Mouse (Mus musculus): ENCODE measurements around the gene H13. TPM values are rescaled to one million over a fixed set of nuclear protein-coding genes. Genes with fewer than 3 reads are reported as not detected.

Gene H13
- polyA plus RNA-seq, 1 experiment from 2014 or later = 81.7 TPM

GRCm38 (mm10) chr2:152703596-152704255 is 34.5 kb downstream of the H13 start:
- peaks cover 14% of the 10 kb centered on the region for H3K4me1 ChIP-seq (ENCODE audit: control insufficient read depth, insufficient read depth, low read length)
- H3K27ac ChIP-seq (ENCODE audit: low read length) = no peak overlapping the region
- H3K4me2 ChIP-seq (ENCODE audit: low read depth, low read length) = no peak overlapping the region
- no peak for ATAC-seq (replicated peaks; ENCODE audit: extremely low read depth, insufficient read depth, low FRiP score)
- WGBS = 91% methylated on average over 21 of the region's 21 CpGs
- H3K4me3 ChIP-seq (ENCODE audit: low read length) = no peak overlapping the region
- peaks cover 49% of the 10 kb centered on the region for H3K36me3 ChIP-seq (ENCODE audit: control insufficient read depth, insufficient read depth)
- H3K9me3 ChIP-seq (replicated peaks; ENCODE audit: control insufficient read depth, low read length) = peaks cover 2% of the 10 kb centered on the region; the same call in 1 of the 2 replicates
- no peaks in the 10 kb centered on the region for H3K27me3 ChIP-seq (ENCODE audit: control insufficient read depth, insufficient read depth, low read length)
- no peak overlapping the region for H3K9ac ChIP-seq (ENCODE audit: low read length)

GRCm38 (mm10) chr2:152704256-152704605 is 35.0 kb downstream of the H13 start:
- peaks cover 2% of the 10 kb centered on the region; the same call in 1 of the 2 replicates for H3K9me3 ChIP-seq (replicated peaks; ENCODE audit: control insufficient read depth, low read length)
- 75% methylated on average over 5 of the region's 5 CpGs for WGBS
- no peaks in the 10 kb centered on the region for H3K27me3 ChIP-seq (ENCODE audit: control insufficient read depth, insufficient read depth, low read length)
- no peak overlapping the region for H3K9ac ChIP-seq (ENCODE audit: low read length)
- peaks cover 14% of the 10 kb centered on the region for H3K4me1 ChIP-seq (ENCODE audit: control insufficient read depth, insufficient read depth, low read length)
- peaks cover 49% of the 10 kb centered on the region for H3K36me3 ChIP-seq (ENCODE audit: control insufficient read depth, insufficient read depth)
- H3K4me2 ChIP-seq (ENCODE audit: low read depth, low read length) = no peak overlapping the region
- no peak overlapping the region for H3K27ac ChIP-seq (ENCODE audit: low read length)
- H3K4me3 ChIP-seq (ENCODE audit: low read length) = no peak overlapping the region
- no peak for ATAC-seq (replicated peaks; ENCODE audit: extremely low read depth, insufficient read depth, low FRiP score)

- ATAC-seq (replicated peaks; ENCODE audit: extremely low read depth, insufficient read depth, low FRiP score) = no peak
- no peak overlapping the region for H3K4me2 ChIP-seq (ENCODE audit: low read depth, low read length)
- no peaks in the 10 kb centered on the region for H3K27me3 ChIP-seq (ENCODE audit: control insufficient read depth, insufficient read depth, low read length)
- 89% methylated on average over 14 of the region's 14 CpGs for WGBS
- peaks cover 2% of the 10 kb centered on the region; the same call in 1 of the 2 replicates for H3K9me3 ChIP-seq (replicated peaks; ENCODE audit: control insufficient read depth, low read length)
- H3K9ac ChIP-seq (ENCODE audit: low read length) = no peak overlapping the region; the same call in 1 of the 2 replicates
- peaks cover 49% of the 10 kb centered on the region for H3K36me3 ChIP-seq (ENCODE audit: control insufficient read depth, insufficient read depth)
- H3K27ac ChIP-seq (ENCODE audit: low read length) = peak overlapping the region; percentile 96; the same call in 1 of the 2 replicates
- peaks cover 14% of the 10 kb centered on the region for H3K4me1 ChIP-seq (ENCODE audit: control insufficient read depth, insufficient read depth, low read length)
- H3K4me3 ChIP-seq (ENCODE audit: low read length) = no peak overlapping the region
Observed at GRCm38 (mm10) chr2:152704811-152705370, 35.6 kb downstream of the H13 start.

GRCm38 (mm10) chr2:152705993-152706571 is 36.8 kb downstream of the H13 start:
- Histone ChIP-seq H3K4me3 (ENCODE audit: low read length) (no peak overlapping the region), H3K27me3 (ENCODE audit: control insufficient read depth, insufficient read depth, low read length) (no peaks in the 10 kb centered on the region), H3K9me3 (replicated peaks; ENCODE audit: control insufficient read depth, low read length) (peaks cover 2% of the 10 kb centered on the region; the same call in 1 of the 2 replicates), H3K36me3 (ENCODE audit: control insufficient read depth, insufficient read depth) (peaks cover 39% of the 10 kb centered on the region), H3K9ac (ENCODE audit: low read length) (no peak overlapping the region), H3K4me1 (ENCODE audit: control insufficient read depth, insufficient read depth, low read length) (peaks cover 14% of the 10 kb centered on the region), H3K27ac (ENCODE audit: low read length) (peak overlapping the region; percentile 96), H3K4me2 (ENCODE audit: low read depth, low read length) (no peak overlapping the region)
- 0 out of 2 replicates have a peak, but pooled peaks have one; percentile 9 for ATAC-seq (replicated peaks; ENCODE audit: extremely low read depth, insufficient read depth, low FRiP score)
- WGBS = 66% methylated on average over 22 of the region's 22 CpGs

- Histone ChIP-seq H3K9me3 (replicated peaks; ENCODE audit: control insufficient read depth, low read length) (no peaks in the 10 kb centered on the region), H3K4me3 (ENCODE audit: low read length) (peak overlapping the region; percentile 62), H3K27ac (ENCODE audit: low read length) (peak overlapping the region; percentile 96), H3K27me3 (ENCODE audit: control insufficient read depth, insufficient read depth, low read length) (no peaks in the 10 kb centered on the region), H3K4me1 (ENCODE audit: control insufficient read depth, insufficient read depth, low read length) (peaks cover 14% of the 10 kb centered on the region), H3K4me2 (ENCODE audit: low read depth, low read length) (peak overlapping the region; percentile 80), H3K36me3 (ENCODE audit: control insufficient read depth, insufficient read depth) (peaks cover 28% of the 10 kb centered on the region), H3K9ac (ENCODE audit: low read length) (peak overlapping the region; percentile 87)
- no peak for ATAC-seq (replicated peaks; ENCODE audit: extremely low read depth, insufficient read depth, low FRiP score)
- 9% methylated on average over 7 of the region's 7 CpGs for WGBS
Observed at GRCm38 (mm10) chr2:152707186-152707585, 37.9 kb downstream of the H13 start.

GRCm38 (mm10) chr2:152707627-152708026 is 38.4 kb downstream of the H13 start:
- Histone ChIP-seq H3K9me3 (replicated peaks; ENCODE audit: control insufficient read depth, low read length) (no peaks in the 10 kb centered on the region), H3K4me3 (ENCODE audit: low read length) (peak overlapping the region; percentile 62), H3K4me1 (ENCODE audit: control insufficient read depth, insufficient read depth, low read length) (peaks cover 14% of the 10 kb centered on the region), H3K27ac (ENCODE audit: low read length) (peak overlapping the region; percentile 96), H3K36me3 (ENCODE audit: control insufficient read depth, insufficient read depth) (peaks cover 24% of the 10 kb centered on the region), H3K4me2 (ENCODE audit: low read depth, low read length) (peak overlapping the region; percentile 80), H3K27me3 (ENCODE audit: control insufficient read depth, insufficient read depth, low read length) (no peaks in the 10 kb centered on the region), H3K9ac (ENCODE audit: low read length) (peak overlapping the region; percentile 87)
- peak; percentile 96 for ATAC-seq (replicated peaks; ENCODE audit: extremely low read depth, insufficient read depth, low FRiP score)
- WGBS = 6% methylated on average over 31 of the region's 31 CpGs

- Histone ChIP-seq H3K9me3 (replicated peaks; ENCODE audit: control insufficient read depth, low read length) (no peaks in the 10 kb centered on the region), H3K27ac (ENCODE audit: low read length) (no peak overlapping the region), H3K27me3 (ENCODE audit: control insufficient read depth, insufficient read depth, low read length) (no peaks in the 10 kb centered on the region), H3K36me3 (ENCODE audit: control insufficient read depth, insufficient read depth) (peaks cover 15% of the 10 kb centered on the region), H3K4me1 (ENCODE audit: control insufficient read depth, insufficient read depth, low read length) (peaks cover 14% of the 10 kb centered on the region), H3K4me2 (ENCODE audit: low read depth, low read length) (no peak overlapping the region), H3K9ac (ENCODE audit: low read length) (no peak overlapping the region), H3K4me3 (ENCODE audit: low read length) (no peak overlapping the region)
- no peak for ATAC-seq (replicated peaks; ENCODE audit: extremely low read depth, insufficient read depth, low FRiP score)
- 79% methylated on average over 5 of the region's 5 CpGs for WGBS
Observed at GRCm38 (mm10) chr2:152709066-152709465, 39.8 kb downstream of the H13 start.

- H3K4me3 ChIP-seq (ENCODE audit: low read length) = no peak overlapping the region
- H3K9ac ChIP-seq (ENCODE audit: low read length) = no peak overlapping the region
- no peaks in the 10 kb centered on the region for H3K9me3 ChIP-seq (replicated peaks; ENCODE audit: control insufficient read depth, low read length)
- H3K27ac ChIP-seq (ENCODE audit: low read length) = no peak overlapping the region
- H3K4me2 ChIP-seq (ENCODE audit: low read depth, low read length) = no peak overlapping the region
- H3K4me1 ChIP-seq (ENCODE audit: control insufficient read depth, insufficient read depth, low read length) = no peaks in the 10 kb centered on the region
- WGBS = 49% methylated on average over 6 of the region's 6 CpGs
- H3K27me3 ChIP-seq (ENCODE audit: control insufficient read depth, insufficient read depth, low read length) = no peaks in the 10 kb centered on the region
- H3K36me3 ChIP-seq (ENCODE audit: control insufficient read depth, insufficient read depth) = no peaks in the 10 kb centered on the region
- no peak for ATAC-seq (replicated peaks; ENCODE audit: extremely low read depth, insufficient read depth, low FRiP score)
Observed at GRCm38 (mm10) chr2:152716241-152716772, 47.0 kb downstream of the H13 start.

GRCm38 (mm10) chr2:152717652-152718051 is 48.4 kb downstream of the H13 start:
- Histone ChIP-seq H3K9ac (ENCODE audit: low read length) (no peak overlapping the region), H3K4me1 (ENCODE audit: control insufficient read depth, insufficient read depth, low read length) (no peaks in the 10 kb centered on the region), H3K4me2 (ENCODE audit: low read depth, low read length) (no peak overlapping the region), H3K9me3 (replicated peaks; ENCODE audit: control insufficient read depth, low read length) (no peaks in the 10 kb centered on the region), H3K27ac (ENCODE audit: low read length) (no peak overlapping the region), H3K36me3 (ENCODE audit: control insufficient read depth, insufficient read depth) (no peaks in the 10 kb centered on the region), H3K27me3 (ENCODE audit: control insufficient read depth, insufficient read depth, low read length) (no peaks in the 10 kb centered on the region), H3K4me3 (ENCODE audit: low read length) (no peak overlapping the region)
- no peak for ATAC-seq (replicated peaks; ENCODE audit: extremely low read depth, insufficient read depth, low FRiP score)
- WGBS = 67% methylated on average over 11 of the region's 11 CpGs
